Mouse (Mus musculus) erythroid progenitor cell, adult 5-6 weeks (primary cell): ENCODE data around the gene Cct3. TPM values are rescaled to one million over a fixed set of nuclear protein-coding genes. Genes with fewer than 3 reads are reported as not detected.
A peak's percentile ranks its signal among the peaks of the same experiment; 100 is the strongest.
"Not testable (repeated sequence)": the region's sequence is repeated elsewhere in the genome, so short reads cannot be mapped to it uniquely, and the experiment has no call there.

Experiments used
- ATAC-seq: replicated peaks from 2 replicates; pipeline ENCODE4 v1.8.0; 2016; ENCODE audit warnings: moderate number of reproducible peaks, mild to moderate bottlenecking, moderate TSS enrichment, inconsistent platforms; ENCODE audit not compliant: poor library complexity, low FRiP score, severe bottlenecking
- total RNA-seq, 2 experiments: library from RNA; stranded (forward) in 1 of 2; stranded (reverse) in 1 of 2; fragments of 150-400 nt in 1 of 2; fragments of 186-747, 209-891 nt in 1 of 2; gene quantifications; 2 replicates each; pipeline versions ENCODE4 v1.2.3 to v1.2.4; 2015 to 2017; ENCODE audit warnings: low replicate concordance in 2 of 2

The Cct3 gene
- total RNA-seq, 2 experiments from 2014 or later: 53.2 to 118 TPM

DNA sequence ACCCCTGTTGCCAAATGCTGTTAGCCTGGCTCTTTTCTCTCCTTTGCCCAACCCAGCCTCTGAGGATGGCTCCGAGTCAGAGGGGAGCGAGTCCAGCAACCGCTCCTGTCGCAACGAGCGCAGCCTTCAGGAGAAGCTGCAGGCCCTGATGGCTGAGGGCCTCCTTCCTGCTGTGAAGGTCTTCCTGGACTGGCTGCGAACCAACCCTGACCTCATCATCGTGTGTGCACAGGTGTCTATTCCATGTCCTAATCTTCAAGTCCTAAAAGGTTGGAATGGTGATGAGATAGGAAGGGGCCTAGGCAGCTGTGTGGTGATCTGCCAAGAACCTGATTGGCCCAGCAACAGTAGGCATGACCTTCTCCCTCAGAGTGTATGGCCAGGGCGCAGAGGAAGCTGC is 56.0 kb downstream of the Cct3 start:
- ATAC-seq: no peak

GRCm38 (mm10) chr3:88354396-88355165 is 57.7 kb downstream of the Cct3 start:
- no peak for ATAC-seq

DNA sequence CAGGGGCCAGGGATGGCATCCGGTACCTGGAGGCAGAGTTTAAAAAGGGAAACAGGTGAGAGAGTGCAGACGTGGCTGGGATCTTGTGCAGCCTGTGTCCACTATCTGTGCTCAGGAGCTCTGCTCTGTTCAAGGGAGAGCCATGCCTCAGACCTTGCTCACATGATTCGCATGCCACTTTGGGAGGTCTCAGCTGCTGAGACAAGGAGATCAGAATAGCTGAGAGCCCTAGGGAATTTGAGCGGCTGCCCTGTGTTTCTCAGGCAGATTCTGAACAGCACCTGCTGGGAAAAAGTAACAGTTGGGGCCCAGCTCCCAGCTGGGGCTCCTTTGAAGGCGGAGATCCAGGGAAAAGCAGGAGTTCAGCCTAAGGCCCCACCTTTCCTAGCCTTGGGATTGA is 62.7 kb downstream of the Cct3 start:
- ATAC-seq: no peak

DNA sequence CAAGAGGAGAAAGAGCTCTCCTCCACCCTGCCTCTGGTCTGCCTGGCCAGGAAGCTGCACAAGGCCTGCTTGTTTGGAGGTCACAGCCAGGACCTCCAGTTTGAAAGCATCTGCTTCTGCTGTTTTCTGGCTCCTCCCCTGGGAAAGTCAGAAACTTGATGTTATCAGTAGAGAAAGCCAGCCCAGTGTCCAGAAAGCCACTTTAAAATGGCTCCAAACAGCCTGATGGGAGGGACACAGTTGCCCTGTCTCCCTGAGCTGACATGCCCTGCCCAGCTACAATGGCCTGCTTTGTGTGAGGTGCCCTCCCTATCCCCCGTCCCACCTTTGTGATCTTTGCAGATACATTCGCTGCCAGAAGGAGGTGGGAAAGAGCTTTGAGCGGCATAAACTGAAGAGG is 63.1 kb downstream of the Cct3 start:
- ATAC-seq: no peak

DNA sequence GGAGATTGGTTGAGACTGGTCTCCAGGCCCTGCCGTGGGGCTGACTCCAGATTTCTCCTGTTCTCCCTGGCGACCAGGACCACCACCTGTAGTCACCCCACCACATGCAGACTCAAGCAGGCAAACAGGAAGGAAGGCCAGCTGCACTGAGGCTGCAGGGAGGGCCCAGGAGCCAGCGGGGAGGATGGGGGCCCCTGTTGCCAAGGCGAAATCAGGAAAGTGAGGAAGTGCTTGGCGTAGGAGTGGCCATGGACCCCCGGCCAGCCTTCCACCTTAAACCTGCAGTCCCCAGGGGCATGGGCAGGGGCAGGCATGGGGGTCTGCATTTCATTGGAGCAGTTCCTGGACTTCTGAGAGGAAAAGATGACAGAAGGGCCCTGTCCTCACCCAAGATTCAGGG is 64.2 kb downstream of the Cct3 start:
- ATAC-seq: no peak

GRCm38 (mm10) chr3:88361612-88362313 is 64.8 kb downstream of the Cct3 start:
- ATAC-seq: no peak

DNA sequence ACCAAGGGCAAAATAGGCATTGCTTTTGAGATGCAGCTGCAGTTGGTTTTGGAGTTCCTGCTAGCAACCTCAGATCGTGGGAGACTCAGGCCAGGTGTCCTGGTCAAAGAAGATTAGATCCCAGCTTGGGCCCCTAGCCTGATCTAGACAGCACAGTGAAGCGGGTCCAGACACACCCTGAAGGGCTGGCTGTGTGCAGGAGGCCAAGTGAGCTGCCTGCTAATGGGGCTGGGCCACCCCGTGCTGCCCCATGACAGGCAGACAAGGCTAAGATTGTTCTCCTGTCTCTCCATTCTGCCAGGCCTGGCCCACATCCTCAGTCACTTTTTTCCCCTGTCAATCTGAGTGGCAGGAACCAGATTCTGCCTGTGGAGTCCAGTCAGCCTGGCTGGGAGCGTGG is 66.8 kb downstream of the Cct3 start:
- ATAC-seq: peak; percentile 72

DNA sequence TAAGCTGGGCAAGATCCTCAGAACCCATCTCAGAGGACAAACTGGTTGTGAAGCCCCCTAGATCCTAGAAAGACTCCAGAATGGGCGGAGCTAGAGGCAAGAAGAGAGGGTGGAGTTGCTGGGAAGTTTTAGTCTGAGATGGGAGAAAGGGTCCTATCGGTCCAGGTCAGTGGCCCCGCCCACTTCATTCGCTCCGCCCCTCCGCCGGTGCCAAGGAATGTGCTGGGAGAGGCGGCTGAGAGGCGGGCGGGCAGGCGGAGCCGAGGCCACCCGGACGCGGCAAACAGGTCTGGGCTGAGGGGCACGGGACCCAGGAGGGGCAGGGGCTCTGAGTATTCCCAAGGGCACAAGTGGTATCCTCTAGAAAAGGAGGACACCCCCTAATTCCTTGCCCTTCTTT is 67.4 kb downstream of the Cct3 start, which contains the start of gene Paqr6:
Paqr6 (plus strand) TSS at position 248 of the 400 bp plus-strand sequence.
- ATAC-seq: peak; percentile 44

GRCm38 (mm10) chr3:88365705-88366361 is 68.9 kb downstream of the Cct3 start:
- no peak for ATAC-seq

DNA sequence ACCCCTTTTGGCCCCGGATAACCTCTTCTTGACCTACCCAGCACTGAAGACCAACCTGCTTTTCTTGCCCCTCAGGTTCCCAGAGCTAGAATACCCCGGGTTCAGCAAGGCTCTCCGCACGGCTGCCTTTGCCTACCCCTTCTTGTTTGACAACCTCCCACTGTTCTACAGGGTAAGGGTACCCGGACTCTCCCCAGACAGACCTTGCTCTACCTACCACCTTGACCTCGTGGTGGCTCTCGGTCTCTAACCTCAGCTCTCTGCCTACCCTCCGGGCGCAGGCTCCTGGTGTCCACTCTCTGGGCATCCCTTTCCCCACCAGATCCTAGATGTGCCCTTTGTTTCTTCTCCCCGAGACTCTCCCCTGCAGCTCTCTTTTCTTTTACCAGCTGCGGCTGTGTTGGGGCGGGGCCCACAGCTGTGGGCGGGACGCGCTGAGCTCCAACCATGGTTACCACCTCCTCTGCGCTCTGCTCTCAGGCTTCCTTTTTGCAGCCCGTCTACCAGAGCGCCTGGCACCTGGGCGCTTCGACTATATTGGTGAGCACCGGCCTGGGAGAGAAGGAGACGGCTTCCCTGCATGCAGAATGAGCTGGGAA is 70.0 kb downstream of the Cct3 start:
- ATAC-seq: peak; percentile 67; the same call in 1 of the 2 replicates

DNA sequence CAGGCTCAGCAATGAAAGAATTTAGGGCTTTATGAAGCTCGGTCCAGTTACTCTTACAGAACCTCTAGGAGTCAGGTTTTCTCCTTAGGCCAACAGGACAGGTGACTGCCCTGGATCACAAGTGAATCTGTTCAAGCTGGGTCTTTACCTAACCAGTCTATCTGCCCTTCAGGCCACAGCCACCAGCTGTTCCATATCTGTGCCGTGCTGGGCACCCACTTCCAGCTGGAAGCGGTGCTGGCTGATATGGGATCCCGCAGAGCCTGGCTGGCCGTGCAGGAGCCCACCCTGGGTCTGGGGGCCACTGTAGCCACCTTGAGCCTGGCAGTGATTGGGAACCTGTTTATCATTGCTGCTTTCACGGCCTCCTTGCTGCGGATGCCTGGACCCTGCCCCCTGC is 70.6 kb downstream of the Cct3 start:
- not testable (repeated sequence) for ATAC-seq

DNA sequence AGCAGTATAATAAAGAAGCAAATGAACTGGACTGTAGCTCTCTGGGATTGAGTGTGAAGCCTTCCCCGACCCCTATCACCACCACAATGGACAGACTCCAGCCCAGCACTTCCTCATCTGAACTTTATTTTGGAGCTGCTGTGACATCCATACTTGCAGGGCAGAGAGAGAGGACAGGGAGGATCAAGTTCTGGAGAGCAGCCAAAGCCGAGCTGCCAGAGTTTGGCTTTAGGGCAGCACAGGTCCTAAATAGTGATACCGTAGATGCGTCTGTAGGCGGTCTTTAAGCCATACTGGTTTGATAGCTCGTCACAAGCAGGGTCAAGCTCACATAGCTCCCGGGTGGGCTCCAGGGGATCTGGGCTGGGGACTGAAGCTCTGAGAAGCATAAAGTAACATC is 71.6 kb downstream of the Cct3 start:
- not testable (repeated sequence) for ATAC-seq

Other genes with a start within 250 kb of the Cct3 start
- 11.9 and 12.2 TPM in 2 replicates for gene Naxe, start 238.6 kb upstream of the Cct3 start, total RNA-seq (2015; ENCODE audit: low replicate concordance)
- gene Naxe, start 238.6 kb upstream of the Cct3 start, total RNA-seq (2017; ENCODE audit: low replicate concordance): 5.5 and 7.6 TPM in 2 replicates
- not detected in 2 replicates for gene Ttc24, start 218.8 kb upstream of the Cct3 start, total RNA-seq (2015; ENCODE audit: low replicate concordance)
- gene Ttc24, start 218.8 kb upstream of the Cct3 start, total RNA-seq (2017; ENCODE audit: low replicate concordance): not detected in 2 replicates
- 29.8 and 31.4 TPM in 2 replicates for gene Iqgap3, start 215.1 kb upstream of the Cct3 start, total RNA-seq (2015; ENCODE audit: low replicate concordance)
- gene Iqgap3, start 215.1 kb upstream of the Cct3 start, total RNA-seq (2017; ENCODE audit: low replicate concordance): 56.3 and 60.7 TPM in 2 replicates
- 36.9 and 37.8 TPM in 2 replicates for gene Mef2d, start 154.7 kb upstream of the Cct3 start, total RNA-seq (2015; ENCODE audit: low replicate concordance)
- 15.3 and 16.9 TPM in 2 replicates for gene Mef2d, start 154.7 kb upstream of the Cct3 start, total RNA-seq (2017; ENCODE audit: low replicate concordance)
- not detected in 2 replicates for gene Rhbg, start 42.4 kb upstream of the Cct3 start, total RNA-seq (2015; ENCODE audit: low replicate concordance)
- not detected in 2 replicates for gene Rhbg, start 42.4 kb upstream of the Cct3 start, total RNA-seq (2017; ENCODE audit: low replicate concordance)
- gene Gm38392, start 9.9 kb upstream of the Cct3 start, total RNA-seq (2015; ENCODE audit: low replicate concordance): not detected in 2 replicates
- not detected in 2 replicates for gene Gm38392, start 9.9 kb upstream of the Cct3 start, total RNA-seq (2017; ENCODE audit: low replicate concordance)
- gene Tsacc, start 117 bp upstream of the Cct3 start, total RNA-seq (2015; ENCODE audit: low replicate concordance): not detected in 2 replicates
- gene Tsacc, start 117 bp upstream of the Cct3 start, total RNA-seq (2017; ENCODE audit: low replicate concordance): not detected in 2 replicates
- 17.7 and 47.4 TPM in 2 replicates for gene Glmp, start 27.9 kb downstream of the Cct3 start, total RNA-seq (2015; ENCODE audit: low replicate concordance)
- gene Glmp, start 27.9 kb downstream of the Cct3 start, total RNA-seq (2017; ENCODE audit: low replicate concordance): 5.0 and 10.4 TPM in 2 replicates
- gene Tmem79, start 39.0 kb downstream of the Cct3 start, total RNA-seq (2015; ENCODE audit: low replicate concordance): not detected in 2 replicates
- 1.2 and 1.8 TPM in 2 replicates for gene Tmem79, start 39.0 kb downstream of the Cct3 start, total RNA-seq (2017; ENCODE audit: low replicate concordance)
- gene Smg5, start 39.1 kb downstream of the Cct3 start, total RNA-seq (2015; ENCODE audit: low replicate concordance): 34.8 and 40.7 TPM in 2 replicates
- gene Smg5, start 39.1 kb downstream of the Cct3 start, total RNA-seq (2017; ENCODE audit: low replicate concordance): 85.6 and 88.2 TPM in 2 replicates
- not detected in 2 replicates for gene Paqr6, start 67.5 kb downstream of the Cct3 start, total RNA-seq (2015; ENCODE audit: low replicate concordance)
- gene Paqr6, start 67.5 kb downstream of the Cct3 start, total RNA-seq (2017; ENCODE audit: low replicate concordance): 1.3 TPM in 1 of 2 replicates, not detected in the other
- gene Bglap3, start 75.6 kb downstream of the Cct3 start, total RNA-seq (2015; ENCODE audit: low replicate concordance): not detected in 2 replicates
- not detected in 2 replicates for gene Bglap3, start 75.6 kb downstream of the Cct3 start, total RNA-seq (2017; ENCODE audit: low replicate concordance)
- not detected in 2 replicates for gene Bglap2, start 81.6 kb downstream of the Cct3 start, total RNA-seq (2015; ENCODE audit: low replicate concordance)
- 3.9 TPM in 1 of 2 replicates, not detected in the other for gene Bglap2, start 81.6 kb downstream of the Cct3 start, total RNA-seq (2017; ENCODE audit: low replicate concordance)
- gene Bglap, start 87.3 kb downstream of the Cct3 start, total RNA-seq (2015; ENCODE audit: low replicate concordance): 3.6 TPM in 1 of 2 replicates, not detected in the other
- gene Bglap, start 87.3 kb downstream of the Cct3 start, total RNA-seq (2017; ENCODE audit: low replicate concordance): not detected in 2 replicates
- 182 and 196 TPM in 2 replicates for gene Pmf1, start 113.2 kb downstream of the Cct3 start, total RNA-seq (2015; ENCODE audit: low replicate concordance)
- 100 and 121 TPM in 2 replicates for gene Pmf1, start 113.2 kb downstream of the Cct3 start, total RNA-seq (2017; ENCODE audit: low replicate concordance)
- 34.0 and 35.3 TPM in 2 replicates for gene Slc25a44, start 128.0 kb downstream of the Cct3 start, total RNA-seq (2015; ENCODE audit: low replicate concordance)
- gene Slc25a44, start 128.0 kb downstream of the Cct3 start, total RNA-seq (2017; ENCODE audit: low replicate concordance): 34.8 and 40.5 TPM in 2 replicates
- gene Sema4a, start 164.1 kb downstream of the Cct3 start, total RNA-seq (2015; ENCODE audit: low replicate concordance): 11.9 and 14.7 TPM in 2 replicates
- 4.5 and 15.1 TPM in 2 replicates for gene Sema4a, start 164.1 kb downstream of the Cct3 start, total RNA-seq (2017; ENCODE audit: low replicate concordance)
- 31.7 and 48.2 TPM in 2 replicates for gene Lmna, start 212.8 kb downstream of the Cct3 start, total RNA-seq (2015; ENCODE audit: low replicate concordance)
- 182 and 260 TPM in 2 replicates for gene Lmna, start 212.8 kb downstream of the Cct3 start, total RNA-seq (2017; ENCODE audit: low replicate concordance)
- gene Mex3a, start 235.3 kb downstream of the Cct3 start, total RNA-seq (2015; ENCODE audit: low replicate concordance): 0.42 TPM in 1 of 2 replicates, not detected in the other
- 0.08 and 0.26 TPM in 2 replicates for gene Mex3a, start 235.3 kb downstream of the Cct3 start, total RNA-seq (2017; ENCODE audit: low replicate concordance)